Mouse (Mus musculus): ENCODE measurements around the gene Srp9. TPM values are rescaled to one million over a fixed set of nuclear protein-coding genes. Genes with fewer than 3 reads are reported as not detected.

Srp9 gene
- polyA plus RNA-seq, 1 experiment = 27.5 TPM

DNA sequence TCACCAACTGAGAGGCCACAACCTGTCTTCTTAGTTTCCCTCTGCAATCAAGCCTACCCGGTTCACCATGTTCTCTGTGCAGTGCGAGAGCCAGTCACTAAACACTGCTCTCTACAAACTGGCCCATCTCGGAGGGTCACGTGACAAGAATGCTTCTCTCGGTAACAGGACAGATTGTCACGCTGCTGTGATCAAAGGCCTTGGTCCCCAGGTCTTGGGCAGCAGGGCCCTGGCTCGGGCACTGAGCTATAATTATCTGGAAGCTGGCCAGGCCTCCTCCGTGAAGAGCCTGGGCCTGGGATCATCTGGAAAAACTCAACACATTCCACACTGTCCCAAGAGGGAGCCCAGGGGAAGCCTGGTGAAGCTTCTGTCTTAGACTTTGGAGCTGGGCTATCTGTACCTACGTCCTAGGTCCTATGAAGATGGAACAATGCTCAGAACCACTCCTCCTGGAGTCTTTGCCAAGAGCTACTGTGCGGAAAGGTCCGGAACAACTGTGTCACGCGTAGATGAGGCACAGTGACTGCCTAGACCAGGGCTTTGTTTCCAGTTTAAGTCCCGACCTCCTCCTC is 35.6 kb upstream of the Srp9 start:
- H3K27ac ChIP-seq (ENCODE audit: insufficient read depth, low read length) = no peak overlapping the region
- 82% methylated on average over 14 of the region's 14 CpGs for WGBS

DNA sequence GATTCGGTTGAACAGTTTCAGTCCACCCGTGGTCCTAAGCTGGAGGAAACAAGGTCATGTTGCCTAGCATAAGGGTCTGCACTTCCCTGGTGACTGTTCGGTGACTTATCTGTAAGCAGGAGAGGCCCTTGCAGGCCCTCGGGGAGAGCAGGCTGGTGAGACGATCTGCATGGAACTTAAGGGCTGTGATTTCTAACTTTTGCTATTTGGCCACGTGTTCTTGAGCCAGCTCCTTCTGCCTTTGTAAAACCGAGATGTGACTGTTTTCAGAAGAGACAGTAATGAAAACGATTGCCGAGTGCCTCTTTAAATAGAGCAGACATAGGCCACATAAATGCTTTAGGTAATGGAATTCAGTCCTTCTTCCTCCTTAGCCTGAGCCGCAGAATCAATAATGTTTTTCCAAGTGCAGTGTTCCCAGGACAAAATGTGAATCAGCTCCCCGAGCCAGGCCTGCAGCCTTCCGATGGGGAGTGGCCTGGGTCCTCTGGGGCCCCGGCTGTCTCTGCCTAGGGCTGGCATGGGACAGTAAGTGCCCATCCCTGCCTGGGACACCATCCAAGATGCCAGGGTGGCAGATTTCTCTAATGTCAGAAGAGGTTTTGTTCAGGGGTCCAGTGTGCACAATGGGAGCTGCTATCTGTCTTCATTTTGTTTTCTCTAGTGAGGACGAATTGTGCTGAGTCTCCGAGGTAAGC is 34.8 kb upstream of the Srp9 start:
- Histone ChIP-seq H3K27me3 (ENCODE audit: control insufficient read depth, insufficient read depth, low read length) (no peaks in the 10 kb centered on the region), H3K4me3 (ENCODE audit: extremely low read depth, insufficient read depth, insufficient read length) (no peak overlapping the region), H3K4me1 (ENCODE audit: control insufficient read depth, insufficient read depth, insufficient read length) (no peaks in the 10 kb centered on the region), H3K27ac (ENCODE audit: insufficient read depth, low read length) (no peak overlapping the region), H3K36me3 (ENCODE audit: control insufficient read depth, insufficient read depth, low read length) (no peaks in the 10 kb centered on the region)
- TF ChIP-seq POLR2A (IDR thresholded peaks at IDR 0.05; ENCODE audit: low read depth, low read length) = no peak
- no peak for TF ChIP-seq CTCF (IDR thresholded peaks at IDR 0.05; ENCODE audit: extremely low read depth, insufficient read depth, insufficient read length, insufficient replicate concordance)
- WGBS = 87% methylated on average over 15 of the region's 15 CpGs
- no peak for DNase-seq (ENCODE audit: low read depth in 1 of 2, low spot score in 2 of 2)

More for the DNA sequence above, 35.6 kb upstream of the Srp9 start:
- Histone ChIP-seq H3K36me3 (ENCODE audit: control insufficient read depth, insufficient read depth, low read length) (no peaks in the 10 kb centered on the region), H3K4me1 (ENCODE audit: control insufficient read depth, insufficient read depth, insufficient read length) (no peaks in the 10 kb centered on the region), H3K27me3 (ENCODE audit: control insufficient read depth, insufficient read depth, low read length) (no peaks in the 10 kb centered on the region), H3K4me3 (ENCODE audit: extremely low read depth, insufficient read depth, insufficient read length) (no peak overlapping the region)
- no peak for DNase-seq (ENCODE audit: low read depth in 1 of 2, low spot score in 2 of 2)
- no peak for TF ChIP-seq POLR2A (IDR thresholded peaks at IDR 0.05; ENCODE audit: low read depth, low read length)
- TF ChIP-seq CTCF (IDR thresholded peaks at IDR 0.05; ENCODE audit: extremely low read depth, insufficient read depth, insufficient read length, insufficient replicate concordance) = no peak

- DNase-seq (ENCODE audit: low read depth in 1 of 2, low spot score in 2 of 2) = no peak
- Histone ChIP-seq H3K4me1 (ENCODE audit: control insufficient read depth, insufficient read depth, insufficient read length) (no peaks in the 10 kb centered on the region), H3K4me3 (ENCODE audit: extremely low read depth, insufficient read depth, insufficient read length) (no peak overlapping the region), H3K36me3 (ENCODE audit: control insufficient read depth, insufficient read depth, low read length) (no peaks in the 10 kb centered on the region), H3K27ac (ENCODE audit: insufficient read depth, low read length) (no peak overlapping the region), H3K27me3 (ENCODE audit: control insufficient read depth, insufficient read depth, low read length) (no peaks in the 10 kb centered on the region)
- 92% methylated on average over 5 of the region's 5 CpGs for WGBS
- TF ChIP-seq CTCF (IDR thresholded peaks at IDR 0.05; ENCODE audit: extremely low read depth, insufficient read depth, insufficient read length, insufficient replicate concordance) (no peak), POLR2A (IDR thresholded peaks at IDR 0.05; ENCODE audit: low read depth, low read length) (no peak)
Measured at GRCm38 (mm10) chr1:182090298-182090677, 34.2 kb upstream of the Srp9 start.

- no peaks in the 10 kb centered on the region for H3K27me3 ChIP-seq (ENCODE audit: control insufficient read depth, insufficient read depth, low read length)
- no peaks in the 10 kb centered on the region for H3K4me1 ChIP-seq (ENCODE audit: control insufficient read depth, insufficient read depth, insufficient read length)
- WGBS = 49% methylated on average over 7 of the region's 7 CpGs
- H3K4me3 ChIP-seq (ENCODE audit: extremely low read depth, insufficient read depth, insufficient read length) = no peak overlapping the region
- no peak overlapping the region for H3K27ac ChIP-seq (ENCODE audit: insufficient read depth, low read length)
- DNase-seq (ENCODE audit: low read depth in 1 of 2, low spot score in 2 of 2) = no peak
- no peaks in the 10 kb centered on the region for H3K36me3 ChIP-seq (ENCODE audit: control insufficient read depth, insufficient read depth, low read length)
- TF ChIP-seq POLR2A (IDR thresholded peaks at IDR 0.05; ENCODE audit: low read depth, low read length) = no peak
- no peak for TF ChIP-seq CTCF (IDR thresholded peaks at IDR 0.05; ENCODE audit: extremely low read depth, insufficient read depth, insufficient read length, insufficient replicate concordance)
Measured at GRCm38 (mm10) chr1:182091261-182091660, 33.3 kb upstream of the Srp9 start.

- no peak for DNase-seq (ENCODE audit: low read depth in 1 of 2, low spot score in 2 of 2)
- TF ChIP-seq CTCF (IDR thresholded peaks at IDR 0.05; ENCODE audit: extremely low read depth, insufficient read depth, insufficient read length, insufficient replicate concordance) (no peak), POLR2A (IDR thresholded peaks at IDR 0.05; ENCODE audit: low read depth, low read length) (no peak)
- 91% methylated on average over 13 of the region's 13 CpGs for WGBS
Measured at GRCm38 (mm10) chr1:182091746-182092412, 32.7 kb upstream of the Srp9 start.

DNA sequence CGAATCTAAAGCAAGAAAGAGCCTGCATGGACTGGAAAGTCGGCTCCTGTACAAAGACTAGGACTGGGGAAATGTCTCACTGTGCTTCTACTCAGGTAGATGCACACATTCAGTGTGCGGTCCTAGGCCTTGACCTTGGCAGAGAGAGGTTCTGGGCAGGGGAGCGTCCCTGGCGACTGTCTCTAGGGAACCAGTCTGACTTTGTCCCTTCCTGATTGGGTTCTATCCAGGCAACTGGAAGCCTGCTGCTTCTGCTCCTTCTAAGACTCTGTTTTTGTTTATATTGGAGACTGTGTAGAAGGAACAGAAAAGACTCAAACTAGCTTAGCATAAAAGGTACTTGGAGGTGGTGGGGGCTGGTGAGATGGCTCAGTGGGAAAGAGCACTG is 32.1 kb upstream of the Srp9 start:
- H3K4me1 ChIP-seq (ENCODE audit: control insufficient read depth, insufficient read depth, insufficient read length) = no peaks in the 10 kb centered on the region
- WGBS = 93% methylated on average over 5 of the region's 5 CpGs

More at GRCm38 (mm10) chr1:182091746-182092412, 32.7 kb upstream of the Srp9 start:
- no peaks in the 10 kb centered on the region for H3K4me1 ChIP-seq (ENCODE audit: control insufficient read depth, insufficient read depth, insufficient read length)
- no peak overlapping the region for H3K27ac ChIP-seq (ENCODE audit: insufficient read depth, low read length)
- no peak overlapping the region for H3K4me3 ChIP-seq (ENCODE audit: extremely low read depth, insufficient read depth, insufficient read length)
- no peaks in the 10 kb centered on the region for H3K36me3 ChIP-seq (ENCODE audit: control insufficient read depth, insufficient read depth, low read length)
- no peaks in the 10 kb centered on the region for H3K27me3 ChIP-seq (ENCODE audit: control insufficient read depth, insufficient read depth, low read length)

More for the DNA sequence above, 32.1 kb upstream of the Srp9 start:
- Histone ChIP-seq H3K36me3 (ENCODE audit: control insufficient read depth, insufficient read depth, low read length) (no peaks in the 10 kb centered on the region), H3K27ac (ENCODE audit: insufficient read depth, low read length) (no peak overlapping the region), H3K27me3 (ENCODE audit: control insufficient read depth, insufficient read depth, low read length) (no peaks in the 10 kb centered on the region), H3K4me3 (ENCODE audit: extremely low read depth, insufficient read depth, insufficient read length) (no peak overlapping the region)
- no peak for TF ChIP-seq POLR2A (IDR thresholded peaks at IDR 0.05; ENCODE audit: low read depth, low read length)
- TF ChIP-seq CTCF (IDR thresholded peaks at IDR 0.05; ENCODE audit: extremely low read depth, insufficient read depth, insufficient read length, insufficient replicate concordance) = no peak
- no peak for DNase-seq (ENCODE audit: low read depth in 1 of 2, low spot score in 2 of 2)

Measured in spleen, adult 2 months (tissue).